Mouse (Mus musculus): ENCODE data around the gene Ctnnbl1.

DNA sequence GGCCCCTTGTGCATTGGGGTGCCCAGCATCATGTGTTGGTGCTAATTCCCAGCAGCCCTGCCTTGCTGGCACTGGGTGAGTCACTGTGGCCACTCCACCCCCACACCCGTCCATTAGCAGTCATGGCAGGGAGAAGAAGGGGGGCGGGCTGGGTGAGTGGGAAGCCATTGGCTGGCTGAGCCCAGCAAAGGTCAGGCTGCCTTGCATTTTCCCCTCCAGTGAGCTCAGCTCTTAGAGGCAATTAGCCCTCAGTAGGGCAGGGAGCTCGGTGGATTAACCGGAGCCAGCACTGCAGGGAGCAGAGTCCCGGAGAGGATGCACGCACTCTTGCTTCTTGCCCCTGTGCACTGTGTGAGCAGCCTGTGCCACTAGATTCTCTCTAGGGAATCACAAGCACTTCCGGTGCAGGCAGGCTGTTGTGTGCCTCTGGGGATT lies 40.9 kb upstream of the Ctnnbl1 start:
- TF ChIP-seq POLR2A (IDR thresholded peaks at IDR 0.05; ENCODE audit: low read depth, low read length), result no peak
- TF ChIP-seq CTCF (IDR thresholded peaks at IDR 0.05; ENCODE audit: extremely low read depth, insufficient read depth, insufficient read length, insufficient replicate concordance), result no peak
